Mouse (Mus musculus): ENCODE measurements around the gene Rbbp4. TPM values are rescaled to one million over a fixed set of nuclear protein-coding genes. Genes with fewer than 3 reads are reported as not detected.

The Rbbp4 gene
- polyA plus RNA-seq, 1 experiment from 2014 or later = 497 TPM

- Histone ChIP-seq H3K9me3 (no peaks in the 10 kb centered on the region), H3K36me3 (no peaks in the 10 kb centered on the region), H3K4me3 (no peak overlapping the region), H3K9ac (replicated peaks) (no peak overlapping the region), H3K27ac (replicated peaks) (no peak overlapping the region), H3K4me2 (replicated peaks) (peak overlapping the region; percentile 95; the same call in 1 of the 2 replicates), H3K4me1 (peaks cover 20% of the 10 kb centered on the region), H3K27me3 (peaks cover 31% of the 10 kb centered on the region)
- ATAC-seq (ENCODE audit: low FRiP score, low read depth) = no peak
- 42% methylated on average over 3 of the region's 3 CpGs for WGBS
Observed at GRCm38 (mm10) chr4:129288067-129288466, 47.1 kb downstream of the Rbbp4 start.

- Histone ChIP-seq H3K9me3 (no peaks in the 10 kb centered on the region), H3K9ac (replicated peaks) (peak within 1 kb of the TSS; percentile 65), H3K4me2 (replicated peaks) (peak within 1 kb of the TSS; percentile 95), H3K4me1 (peaks cover 20% of the 10 kb centered on the region), H3K4me3 (peak within 1 kb of the TSS; percentile 51), H3K27ac (replicated peaks) (no peak within 1 kb of the TSS), H3K27me3 (peaks cover 31% of the 10 kb centered on the region), H3K36me3 (no peaks in the 10 kb centered on the region)
- 2% methylated on average over 32 of the region's 53 CpGs for WGBS
- peak; percentile 60 for ATAC-seq (ENCODE audit: low FRiP score, low read depth)
Observed at GRCm38 (mm10) chr4:129287472-129287981, 47.6 kb downstream of the Rbbp4 start, which contains the start of gene Sync. Gene Sync (plus strand): TSS chr4:129287617.

GRCm38 (mm10) chr4:129286683-129287471 is 48.3 kb downstream of the Rbbp4 start:
- ATAC-seq (ENCODE audit: low FRiP score, low read depth) = peak; percentile 27; the same call in 1 of the 2 replicates
- Histone ChIP-seq H3K9ac (replicated peaks) (peak overlapping the region; percentile 65), H3K27me3 (peaks cover 31% of the 10 kb centered on the region), H3K4me3 (peak overlapping the region; percentile 51), H3K4me2 (replicated peaks) (peak overlapping the region; percentile 95), H3K4me1 (peaks cover 20% of the 10 kb centered on the region), H3K36me3 (no peaks in the 10 kb centered on the region), H3K9me3 (no peaks in the 10 kb centered on the region), H3K27ac (replicated peaks) (no peak overlapping the region)
- 3% methylated on average over 28 of the region's 28 CpGs for WGBS

GRCm38 (mm10) chr4:129286001-129286682 is 49.0 kb downstream of the Rbbp4 start:
- H3K9ac ChIP-seq (replicated peaks) = no peak overlapping the region
- H3K36me3 ChIP-seq = no peaks in the 10 kb centered on the region
- no peak overlapping the region for H3K4me3 ChIP-seq
- no peaks in the 10 kb centered on the region for H3K9me3 ChIP-seq
- peaks cover 31% of the 10 kb centered on the region for H3K27me3 ChIP-seq
- no peak overlapping the region for H3K27ac ChIP-seq (replicated peaks)
- H3K4me2 ChIP-seq (replicated peaks) = peak overlapping the region; percentile 95
- no peak for ATAC-seq (ENCODE audit: low FRiP score, low read depth)
- peaks cover 20% of the 10 kb centered on the region for H3K4me1 ChIP-seq
- 78% methylated on average over 5 of the region's 5 CpGs for WGBS

- no peak for ATAC-seq (ENCODE audit: low FRiP score, low read depth)
- 84% methylated on average over 2 of the region's 2 CpGs for WGBS
- Histone ChIP-seq H3K4me2 (replicated peaks) (no peak overlapping the region), H3K27ac (replicated peaks) (no peak overlapping the region), H3K27me3 (peaks cover 31% of the 10 kb centered on the region), H3K36me3 (no peaks in the 10 kb centered on the region), H3K9ac (replicated peaks) (no peak overlapping the region), H3K4me3 (no peak overlapping the region), H3K4me1 (peaks cover 20% of the 10 kb centered on the region), H3K9me3 (no peaks in the 10 kb centered on the region)
Observed at GRCm38 (mm10) chr4:129284685-129285084, 50.5 kb downstream of the Rbbp4 start.

GRCm38 (mm10) chr4:129283226-129283625 is 51.9 kb downstream of the Rbbp4 start:
- Histone ChIP-seq H3K27ac (replicated peaks) (no peak overlapping the region), H3K4me2 (replicated peaks) (no peak overlapping the region), H3K4me1 (peaks cover 20% of the 10 kb centered on the region), H3K27me3 (peaks cover 27% of the 10 kb centered on the region), H3K36me3 (no peaks in the 10 kb centered on the region), H3K9ac (replicated peaks) (no peak overlapping the region), H3K9me3 (no peaks in the 10 kb centered on the region), H3K4me3 (no peak overlapping the region)
- 87% methylated on average over 5 of the region's 5 CpGs for WGBS
- ATAC-seq (ENCODE audit: low FRiP score, low read depth) = no peak

- Histone ChIP-seq H3K27me3 (peaks cover 24% of the 10 kb centered on the region), H3K4me1 (peaks cover 16% of the 10 kb centered on the region), H3K36me3 (no peaks in the 10 kb centered on the region), H3K4me3 (no peak overlapping the region), H3K9me3 (no peaks in the 10 kb centered on the region), H3K27ac (replicated peaks) (no peak overlapping the region), H3K4me2 (replicated peaks) (no peak overlapping the region), H3K9ac (replicated peaks) (no peak overlapping the region)
- ATAC-seq (ENCODE audit: low FRiP score, low read depth) = no peak
- WGBS = 86% methylated on average over 5 of the region's 5 CpGs
Observed at GRCm38 (mm10) chr4:129282786-129283185, 52.4 kb downstream of the Rbbp4 start.

GRCm38 (mm10) chr4:129276453-129276865 is 58.7 kb downstream of the Rbbp4 start:
- 0 out of 2 replicates have a peak, but pooled peaks have one; percentile 30 for ATAC-seq (ENCODE audit: low FRiP score, low read depth)
- Histone ChIP-seq H3K4me2 (replicated peaks) (0 out of 2 replicates have a peak overlapping the region, but pooled peaks have one; percentile 9), H3K4me3 (no peak overlapping the region), H3K36me3 (no peaks in the 10 kb centered on the region), H3K27ac (replicated peaks) (no peak overlapping the region), H3K9ac (replicated peaks) (no peak overlapping the region), H3K27me3 (no peaks in the 10 kb centered on the region), H3K9me3 (no peaks in the 10 kb centered on the region), H3K4me1 (peaks cover 6% of the 10 kb centered on the region; the same call in 1 of the 2 replicates)
- WGBS = 2% methylated on average over 18 of the region's 18 CpGs

- Histone ChIP-seq H3K27me3 (no peaks in the 10 kb centered on the region), H3K4me3 (no peak overlapping the region), H3K36me3 (no peaks in the 10 kb centered on the region), H3K27ac (replicated peaks) (no peak overlapping the region), H3K9me3 (no peaks in the 10 kb centered on the region), H3K4me1 (peaks cover 6% of the 10 kb centered on the region; the same call in 1 of the 2 replicates), H3K4me2 (replicated peaks) (no peak overlapping the region), H3K9ac (replicated peaks) (no peak overlapping the region)
- no peak for ATAC-seq (ENCODE audit: low FRiP score, low read depth)
- 49% methylated on average over 5 of the region's 5 CpGs for WGBS
Observed at GRCm38 (mm10) chr4:129272756-129273046, 62.5 kb downstream of the Rbbp4 start.

- Histone ChIP-seq H3K4me2 (replicated peaks) (no peak overlapping the region), H3K27ac (replicated peaks) (no peak overlapping the region), H3K36me3 (no peaks in the 10 kb centered on the region), H3K9ac (replicated peaks) (no peak overlapping the region), H3K9me3 (no peaks in the 10 kb centered on the region), H3K4me1 (peaks cover 6% of the 10 kb centered on the region; the same call in 1 of the 2 replicates), H3K27me3 (no peaks in the 10 kb centered on the region), H3K4me3 (no peak overlapping the region)
- WGBS = 32% methylated on average over 15 of the region's 15 CpGs
- ATAC-seq (ENCODE audit: low FRiP score, low read depth) = no peak
Observed at GRCm38 (mm10) chr4:129271991-129272755, 63.0 kb downstream of the Rbbp4 start.

GRCm38 (mm10) chr4:129268698-129269097 is 66.5 kb downstream of the Rbbp4 start:
- H3K36me3 ChIP-seq = no peaks in the 10 kb centered on the region
- H3K9me3 ChIP-seq = no peaks in the 10 kb centered on the region
- no peak overlapping the region for H3K27ac ChIP-seq (replicated peaks)
- 0 out of 2 replicates have a peak, but pooled peaks cover 2% of the 10 kb centered on the region for H3K4me1 ChIP-seq
- H3K4me2 ChIP-seq (replicated peaks) = no peak overlapping the region
- 48% methylated on average over 1 of the region's 1 CpGs for WGBS
- H3K4me3 ChIP-seq = no peak overlapping the region
- ATAC-seq (ENCODE audit: low FRiP score, low read depth) = no peak
- H3K9ac ChIP-seq (replicated peaks) = no peak overlapping the region
- no peaks in the 10 kb centered on the region for H3K27me3 ChIP-seq

Data from midbrain, embryonic 12.5 days (tissue).